Mouse (Mus musculus) embryo, embryonic 10 days (tissue): ENCODE data around the gene Polh.
A peak's percentile ranks its signal among the peaks of the same experiment; 100 is the strongest.

Source experiments
- DNase-seq: peaks from one replicate; pipeline ENCODE4 v3.0.0-alpha.2; 2015; ENCODE audit warnings: low spot score

Polh gene

DNA sequence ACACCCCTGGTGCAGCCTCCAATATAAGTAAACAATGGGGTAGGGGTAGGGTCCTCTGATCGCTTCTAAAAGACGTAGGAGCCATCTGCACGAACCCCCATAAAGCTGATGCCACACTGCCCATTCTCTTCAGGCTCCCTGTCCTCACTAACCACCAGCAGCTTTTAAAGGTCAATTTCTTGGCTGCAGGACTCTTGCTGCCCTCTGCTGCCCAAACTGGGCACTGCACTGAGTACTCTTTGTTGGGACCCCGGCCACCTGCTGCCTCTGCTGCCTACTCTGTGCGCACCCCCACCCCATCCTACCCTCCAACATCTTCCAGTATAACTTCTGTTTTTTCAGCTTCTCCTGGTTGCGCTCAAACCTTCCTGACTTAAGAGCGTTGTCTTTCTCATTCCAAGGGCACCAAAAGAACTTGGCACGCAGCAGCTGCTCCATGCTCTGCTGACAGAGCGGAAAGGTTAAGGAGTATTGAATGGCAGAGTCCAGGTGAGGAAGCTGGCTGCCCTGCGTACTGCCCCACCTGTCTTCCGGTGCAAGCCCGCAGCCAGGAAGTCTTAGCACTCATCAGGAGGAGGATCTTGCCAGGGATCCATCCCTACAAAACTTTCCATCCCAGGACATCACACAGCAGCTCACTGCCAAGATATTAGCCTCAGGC is 70.3 kb downstream of the Polh start:
- DNase-seq, result peak; percentile 85

- no peak for DNase-seq
Measured at GRCm38 (mm10) chr17:46129741-46130498, 72.5 kb downstream of the Polh start.

DNA sequence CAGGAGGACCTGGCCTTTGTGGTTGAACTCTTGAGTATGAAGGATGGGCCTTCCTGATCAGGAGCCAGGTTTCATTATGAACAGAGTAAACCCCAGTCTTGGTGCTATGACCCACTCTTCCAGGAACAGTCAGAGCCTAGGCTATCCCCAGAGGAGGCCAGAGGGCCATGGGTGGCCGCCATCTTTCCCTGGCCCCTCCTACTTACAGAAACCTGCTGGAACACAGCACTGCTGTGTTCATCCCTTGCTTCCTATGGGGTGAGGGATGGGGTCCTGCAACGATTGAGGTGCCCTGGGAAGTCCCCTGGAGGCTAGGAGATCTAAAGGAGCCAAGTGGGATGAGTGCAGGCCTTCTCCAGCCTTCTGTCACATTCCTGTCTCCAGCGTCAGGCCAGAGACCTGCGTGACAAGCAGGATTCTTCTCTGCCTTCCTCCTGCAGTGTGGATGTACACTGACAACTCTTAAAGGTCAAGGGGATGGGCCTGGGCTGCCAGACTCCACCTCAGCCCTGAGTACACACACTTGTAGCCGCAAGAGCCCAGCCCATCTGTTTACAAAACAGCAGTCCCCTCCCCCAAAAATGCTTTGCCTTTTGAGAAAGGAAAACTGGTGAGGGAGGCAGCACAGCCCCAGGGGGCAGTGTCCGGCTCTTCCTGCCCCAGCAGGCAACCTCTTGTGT is 74.5 kb downstream of the Polh start:
- DNase-seq, result no peak

GRCm38 (mm10) chr17:46126608-46127007 is 75.8 kb downstream of the Polh start:
- peak; percentile 25 for DNase-seq

DNA sequence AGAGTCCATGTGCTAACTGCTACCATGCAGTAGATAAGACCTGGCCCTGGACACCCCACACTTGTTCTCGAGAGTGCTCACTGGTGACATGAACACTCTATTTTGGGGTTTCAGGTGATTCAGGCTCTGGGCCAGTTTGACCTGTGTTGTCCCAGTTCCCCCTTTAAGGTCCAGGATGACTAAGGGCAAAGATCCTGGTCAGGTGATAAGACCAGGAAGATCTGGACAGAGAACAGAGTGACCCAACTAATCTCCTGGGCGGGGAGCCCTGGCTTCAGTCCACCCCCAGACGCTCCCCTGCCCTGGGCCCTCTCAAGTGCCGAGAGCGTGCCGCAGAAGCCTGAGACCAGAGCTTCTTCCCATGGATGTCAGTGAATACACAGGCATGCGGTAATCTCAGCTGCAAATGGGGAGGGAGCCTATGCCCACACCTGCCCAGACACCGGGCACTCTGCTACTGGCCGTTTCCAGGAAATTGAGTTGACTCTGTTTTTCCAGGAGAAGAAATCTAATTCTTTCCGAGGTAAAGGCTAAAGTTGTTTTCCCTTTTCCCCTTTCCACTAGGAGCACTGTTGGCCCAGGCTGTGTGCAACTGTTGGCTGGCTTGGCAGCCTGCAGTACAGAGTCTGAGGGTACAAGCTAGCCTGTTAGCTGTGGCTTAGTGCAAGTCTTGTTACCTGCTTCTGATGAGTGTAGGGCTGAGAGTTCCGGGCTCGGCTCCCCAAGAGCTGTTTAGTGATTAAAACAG is 78.3 kb downstream of the Polh start:
- DNase-seq, result no peak

DNA sequence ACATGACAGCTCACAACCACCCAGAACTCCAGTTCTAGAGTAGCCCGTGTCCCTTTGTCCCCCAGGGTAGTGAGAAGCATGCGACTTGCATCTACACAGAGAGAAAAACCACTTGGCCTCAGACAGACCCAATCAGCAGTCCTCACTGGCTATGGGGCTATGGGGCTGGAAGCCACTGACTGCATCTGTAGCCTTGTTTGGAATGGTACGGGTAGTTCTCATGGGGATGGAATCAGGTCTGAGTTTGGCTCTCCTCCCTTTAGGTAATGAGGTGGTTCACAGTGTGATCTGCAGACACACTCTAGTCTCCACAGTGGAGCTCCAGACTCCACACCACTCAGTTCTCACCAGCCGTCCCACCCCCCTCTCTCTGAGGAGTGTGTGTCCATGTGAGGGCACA is 79.2 kb downstream of the Polh start:
- DNase-seq, result no peak

DNA sequence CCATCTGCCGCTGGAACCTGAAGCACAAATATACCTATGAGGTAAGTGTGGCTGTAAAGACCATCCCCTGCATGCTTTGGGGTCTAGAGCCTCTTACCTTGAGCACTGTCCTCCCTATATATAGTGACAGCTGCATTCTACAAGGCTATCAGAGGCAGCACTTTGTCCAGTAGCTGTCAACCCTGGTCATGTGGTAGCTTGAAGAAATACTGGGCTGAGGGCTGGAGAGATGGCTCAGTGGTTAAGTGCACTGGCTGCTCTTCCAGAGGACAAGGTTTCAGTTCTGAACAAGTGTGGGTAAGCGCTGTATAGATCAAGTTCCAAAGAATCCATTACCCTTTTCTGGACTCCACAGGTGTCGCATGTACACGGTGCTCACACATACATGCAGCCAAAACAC is 79.7 kb downstream of the Polh start:
- DNase-seq, result no peak
